8 mouse cellular contexts compared by ENCODE assay signal in the genomic region with DNA sequence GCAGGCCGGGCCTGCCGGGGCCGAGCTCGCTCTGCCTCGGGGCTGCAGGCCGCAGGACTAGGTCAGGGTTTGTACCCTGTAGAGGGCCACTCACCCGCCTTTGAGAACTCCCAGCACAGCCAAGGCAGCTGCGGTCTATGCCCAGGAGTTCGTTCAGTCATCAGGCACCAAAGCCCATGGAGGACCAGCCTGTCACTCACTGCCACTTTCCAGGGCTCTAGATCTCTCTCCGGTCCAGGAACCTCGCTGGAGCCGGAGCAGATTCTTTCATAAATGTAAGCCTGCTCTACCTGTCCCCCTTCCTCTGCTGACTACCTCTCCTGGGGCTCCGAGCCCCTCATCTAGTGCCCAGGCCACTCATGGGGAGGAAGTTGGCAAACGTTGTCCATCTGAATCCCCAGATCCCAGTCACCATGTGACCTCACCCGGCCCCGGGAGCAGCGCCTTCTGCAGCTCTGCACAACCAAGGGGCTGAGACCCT. TPM values are rescaled to one million over a fixed set of nuclear protein-coding genes. Genes with fewer than 3 reads are reported as not detected.
A peak's percentile ranks its signal among the peaks of the same experiment; 100 is the strongest.
DNase-seq lines count a peak whose midpoint lies in the region; ATAC-seq and TF ChIP-seq lines count a peak whose summit lies in the region.

No protein-coding gene starts in this region.

- peak overlapping the region; percentile 64 for H3K4me2 ChIP-seq in heart, postnatal 0 days (ENCODE audit: low read depth, low read length)
- peak overlapping the region; percentile 95 for H3K4me2 ChIP-seq in lung, embryonic 16.5 days (ENCODE audit: low read depth, low read length)

- WGBS in liver, adult 2 months = 39% methylated on average over 17 of the region's 17 CpGs
- 10% methylated on average over 17 of the region's 17 CpGs for WGBS in heart, postnatal 0 days
- 3% methylated on average over 17 of the region's 17 CpGs for WGBS in lung, embryonic 16.5 days

- H3K4me1 ChIP-seq in liver, adult 2 months (ENCODE audit: control insufficient read depth, insufficient read depth, low read length) = no peaks in the 10 kb centered on the region
- H3K4me1 ChIP-seq in heart, postnatal 0 days (ENCODE audit: control insufficient read depth, insufficient read depth) = peaks cover 6% of the 10 kb centered on the region
- H3K4me1 ChIP-seq in lung, embryonic 16.5 days (replicated peaks; ENCODE audit: control insufficient read depth, insufficient read depth, low read length) = peaks cover 17% of the 10 kb centered on the region

- ATAC-seq in heart, postnatal 0 days (ENCODE audit: insufficient read depth, low read depth) = no peak
- ATAC-seq in lung, embryonic 16.5 days (ENCODE audit: low read depth) = 0 out of 2 replicates have a peak, but pooled peaks have one; percentile 11

- intact Hi-C loops in gastrocnemius, postnatal 14 days (cut with DNase I; ENCODE audit: low total_unique reads) = no loop called here

- no peak for TF ChIP-seq CTCF in liver, adult 2 months (IDR thresholded peaks at IDR 0.05; ENCODE audit: low read depth, low read length)
- no peak for TF ChIP-seq CTCF in heart, postnatal 0 days (IDR thresholded peaks at IDR 0.05; ENCODE audit: low read depth)

- H3K9me3 ChIP-seq in heart, postnatal 0 days (replicated peaks; ENCODE audit: control insufficient read depth, low read length) = no peaks in the 10 kb centered on the region
- no peaks in the 10 kb centered on the region for H3K9me3 ChIP-seq in lung, embryonic 16.5 days (ENCODE audit: control insufficient read depth, low read length)

- H3K36me3 ChIP-seq in liver, adult 2 months (ENCODE audit: control insufficient read depth, insufficient read depth, low read length) = no peaks in the 10 kb centered on the region
- H3K36me3 ChIP-seq in heart, postnatal 0 days (replicated peaks; ENCODE audit: control insufficient read depth, insufficient read depth, low read length) = peaks cover 44% of the 10 kb centered on the region
- H3K36me3 ChIP-seq in lung, embryonic 16.5 days (ENCODE audit: control insufficient read depth, insufficient read depth, low read length) = peaks cover 31% of the 10 kb centered on the region

- TF ChIP-seq EP300 in heart, postnatal 0 days (IDR thresholded peaks at IDR 0.05; ENCODE audit: low read depth) = no peak

- H3K27ac ChIP-seq in liver, adult 2 months (replicated peaks; ENCODE audit: insufficient read depth, low read depth, low read length) = no peak overlapping the region
- peak overlapping the region; percentile 71 for H3K27ac ChIP-seq in heart, postnatal 0 days (ENCODE audit: low read depth)
- H3K27ac ChIP-seq in lung, embryonic 16.5 days (ENCODE audit: low read length) = peak overlapping the region; percentile 59

- no peaks in the 10 kb centered on the region for H3K27me3 ChIP-seq in liver, adult 2 months (ENCODE audit: control insufficient read depth, insufficient read depth, low read length)
- H3K27me3 ChIP-seq in heart, postnatal 0 days (ENCODE audit: control insufficient read depth, insufficient read depth, low read length) = no peaks in the 10 kb centered on the region
- no peaks in the 10 kb centered on the region for H3K27me3 ChIP-seq in lung, embryonic 16.5 days (ENCODE audit: control insufficient read depth, insufficient read depth, low read depth, low read length)

- peak overlapping the region; percentile 41 for H3K9ac ChIP-seq in liver, adult 2 months (ENCODE audit: low read depth, low read length)
- peak overlapping the region; percentile 34 for H3K9ac ChIP-seq in heart, postnatal 0 days (replicated peaks; ENCODE audit: low read depth, low read length)
- peak overlapping the region; percentile 82 for H3K9ac ChIP-seq in lung, embryonic 16.5 days (ENCODE audit: low read length)

- H3K4me3 ChIP-seq in liver, adult 2 months (ENCODE audit: insufficient read depth, low read depth, low read length) = peak overlapping the region; percentile 63
- peak overlapping the region; percentile 71 for H3K4me3 ChIP-seq in heart, postnatal 0 days (ENCODE audit: low read depth, low read length)
- H3K4me3 ChIP-seq in lung, embryonic 16.5 days (ENCODE audit: low read length) = peak overlapping the region; percentile 96

- DNase-seq in liver, adult 2 months (ENCODE audit: extremely low read depth, low read depth, low spot score) = no peak
- DNase-seq in liver = no peak
- DNase-seq in cerebellum, postnatal 36 days = peak; percentile 33 to 38
- no peak for DNase-seq in heart, postnatal 0 days (ENCODE audit: low spot score)
- DNase-seq in thymus, postnatal 25 days = peak; percentile 24
- DNase-seq in ovary, adult 18-20 months (ENCODE audit: low spot score) = no peak
- DNase-seq in gastrocnemius, postnatal 14 days = no peak

- H3K79me2 ChIP-seq in liver, adult 2 months (ENCODE audit: control insufficient read depth, insufficient read depth, low read length) = peaks cover 6% of the 10 kb centered on the region; the same call in 1 of the 2 replicates

- TF ChIP-seq POLR2A in liver, adult 2 months (IDR thresholded peaks at IDR 0.05; ENCODE audit: extremely low read depth, insufficient read depth, low read length) = no peak

RNA-seq across cellular contexts. Expression of gene Plekhn1, which starts 0.6 kb away (rescaled TPM):
- 6.9 TPM in 2 replicates for total RNA-seq in liver, adult 2 months (2014; rRNA removed)
- polyA plus RNA-seq in liver, adult 2 months (2012; rRNA removed) = 12.1 and 18.5 TPM in 2 replicates
- total RNA-seq in heart, postnatal 0 days (2014; rRNA removed; ENCODE audit: low replicate concordance) = 15.3 and 21.9 TPM in 2 replicates
- 5.9 and 6.0 TPM in 2 replicates for polyA plus RNA-seq in heart, postnatal 0 days (2015; fragmentation: Nextera tagmentation; extraction: Ambion mirVana)
- 18.5 and 22.8 TPM in 2 replicates for polyA plus RNA-seq in lung, embryonic 16.5 days (2015; fragmentation: Nextera tagmentation; extraction: Ambion mirVana)
- total RNA-seq in gastrocnemius, postnatal 14 days (2021) = 1 to 10 TPM; 5.1 to 5.5 TPM

RNA-seq across cellular contexts. Expression of gene Noc2l, which starts 1.7 kb away (rescaled TPM):
- total RNA-seq in liver, adult 2 months (2014; rRNA removed) = 16.4 and 17.8 TPM in 2 replicates
- 28.5 and 35.8 TPM in 2 replicates for polyA plus RNA-seq in liver, adult 2 months (2012; rRNA removed)
- 34.5 and 46.4 TPM in 2 replicates for total RNA-seq in heart, postnatal 0 days (2014; rRNA removed; ENCODE audit: low replicate concordance)
- 15.8 and 17.2 TPM in 2 replicates for polyA plus RNA-seq in heart, postnatal 0 days (2015; fragmentation: Nextera tagmentation; extraction: Ambion mirVana)
- 51.3 and 51.6 TPM in 2 replicates for polyA plus RNA-seq in lung, embryonic 16.5 days (2015; fragmentation: Nextera tagmentation; extraction: Ambion mirVana)
- 10 to 100 TPM; 22.2 to 28.7 TPM for total RNA-seq in gastrocnemius, postnatal 14 days (2021)

RNA-seq across cellular contexts. Expression of gene Perm1, which starts 18.4 kb away (rescaled TPM):
- total RNA-seq in liver, adult 2 months (2014; rRNA removed) = 0.07 and 0.09 TPM in 2 replicates
- 0.04 TPM in 1 of 2 replicates, not detected in the other for polyA plus RNA-seq in liver, adult 2 months (2012; rRNA removed)
- 57.5 and 68.3 TPM in 2 replicates for total RNA-seq in heart, postnatal 0 days (2014; rRNA removed; ENCODE audit: low replicate concordance)
- 35.9 and 42.9 TPM in 2 replicates for polyA plus RNA-seq in heart, postnatal 0 days (2015; fragmentation: Nextera tagmentation; extraction: Ambion mirVana)
- 0.45 and 0.91 TPM in 2 replicates for polyA plus RNA-seq in lung, embryonic 16.5 days (2015; fragmentation: Nextera tagmentation; extraction: Ambion mirVana)
- total RNA-seq in gastrocnemius, postnatal 14 days (2021) = 100 to 1,000 TPM in 1 of 2 experiments, 10 to 100 TPM in 1; 73.3 to 103 TPM

RNA-seq across cellular contexts. Expression of gene Samd11, which starts 21.4 kb away (rescaled TPM):
- total RNA-seq in liver, adult 2 months (2014; rRNA removed) = under 0.01 TPM in 1 of 2 replicates, not detected in the other
- polyA plus RNA-seq in liver, adult 2 months (2012; rRNA removed) = 0.04 TPM in 1 of 2 replicates, not detected in the other
- total RNA-seq in heart, postnatal 0 days (2014; rRNA removed; ENCODE audit: low replicate concordance) = 0.95 TPM in 1 of 2 replicates, not detected in the other
- 0.16 and 0.19 TPM in 2 replicates for polyA plus RNA-seq in heart, postnatal 0 days (2015; fragmentation: Nextera tagmentation; extraction: Ambion mirVana)
- 0.29 and 0.72 TPM in 2 replicates for polyA plus RNA-seq in lung, embryonic 16.5 days (2015; fragmentation: Nextera tagmentation; extraction: Ambion mirVana)
- under 1 TPM in 1 of 2 experiments, not detected in 1; 0.21 TPM for total RNA-seq in gastrocnemius, postnatal 14 days (2021)

RNA-seq across cellular contexts. Expression of gene AW011738, which starts 31.0 kb away (rescaled TPM):
- 2.5 and 3.0 TPM in 2 replicates for total RNA-seq in liver, adult 2 months (2014; rRNA removed)
- 1.7 and 3.7 TPM in 2 replicates for polyA plus RNA-seq in liver, adult 2 months (2012; rRNA removed)
- 5.9 and 6.0 TPM in 2 replicates for total RNA-seq in heart, postnatal 0 days (2014; rRNA removed; ENCODE audit: low replicate concordance)
- polyA plus RNA-seq in heart, postnatal 0 days (2015; fragmentation: Nextera tagmentation; extraction: Ambion mirVana) = 3.2 and 3.4 TPM in 2 replicates
- 2.9 and 3.4 TPM in 2 replicates for polyA plus RNA-seq in lung, embryonic 16.5 days (2015; fragmentation: Nextera tagmentation; extraction: Ambion mirVana)
- total RNA-seq in gastrocnemius, postnatal 14 days (2021) = 1 to 10 TPM; 2.9 to 3.3 TPM

Comparison
In these comparisons a context has a peak if more than half of its experiments do, and no peak if none do; other contexts are left out.
1. DNase-seq: peak in cerebellum, postnatal 36 days (2 of 2) and thymus, postnatal 25 days (single experiment); none in liver, adult 2 months (single experiment), liver (single experiment), heart, postnatal 0 days (single experiment), ovary, adult 18-20 months (single experiment) and gastrocnemius, postnatal 14 days (single experiment).
2. RNA of gene Perm1, which starts 18.4 kb away (total RNA-seq): 73.3 to 103 TPM in gastrocnemius, postnatal 14 days and 57.5 to 68.3 TPM in heart, postnatal 0 days; 0.07 to 0.09 TPM in liver, adult 2 months; every median in the first group is over 10 times any median in the second.
3. Peak in every context shown above with its lines, with median percentiles within 50 percentile points of each other: H3K4me3 ChIP-seq and H3K9ac ChIP-seq.